Mouse (Mus musculus): ENCODE measurements at regions not wholly inside any gene's neighbourhood (a gene's known extent, or its start where the extent isn't known, plus 50 kb on each side); places are given as distances from the start of the nearest gene placed in this dataset.

- H3K4me3 ChIP-seq = no peak overlapping the region
Measured at GRCm38 (mm10) chr3:148112204-148112603, 878.2 kb downstream of the Adgrl2 start.

GRCm38 (mm10) chr3:148107031-148107430 is 883.3 kb downstream of the Adgrl2 start:
- Histone ChIP-seq H3K9me3 (peaks cover 6% of the 10 kb centered on the region; the same call in 1 of the 2 replicates), H3K27ac (no peak overlapping the region), H3K4me1 (no peaks in the 10 kb centered on the region), H3K4me3 (no peak overlapping the region), H3K4me2 (no peak overlapping the region), H3K9ac (no peak overlapping the region), H3K27me3 (no peaks in the 10 kb centered on the region), H3K36me3 (no peaks in the 10 kb centered on the region)
- WGBS = 28% methylated on average over 1 of the region's 1 CpGs
- ATAC-seq (ENCODE audit: insufficient number of reproducible peaks, insufficient read depth, low FRiP score, low TSS enrichment, low read depth) = no peak

More at GRCm38 (mm10) chr3:148112204-148112603, 878.2 kb downstream of the Adgrl2 start:
- Histone ChIP-seq H3K27ac (no peak overlapping the region), H3K27me3 (no peaks in the 10 kb centered on the region), H3K4me2 (no peak overlapping the region), H3K9ac (no peak overlapping the region), H3K36me3 (no peaks in the 10 kb centered on the region), H3K9me3 (peaks cover 10% of the 10 kb centered on the region), H3K4me1 (no peaks in the 10 kb centered on the region)
- no peak for ATAC-seq (ENCODE audit: insufficient number of reproducible peaks, insufficient read depth, low FRiP score, low TSS enrichment, low read depth)
- WGBS = 88% methylated on average over 3 of the region's 3 CpGs

GRCm38 (mm10) chr3:148093930-148094329 is 896.4 kb downstream of the Adgrl2 start:
- 80% methylated on average over 4 of the region's 4 CpGs for WGBS
- Histone ChIP-seq H3K27ac (no peak overlapping the region), H3K9me3 (no peaks in the 10 kb centered on the region), H3K27me3 (no peaks in the 10 kb centered on the region), H3K4me2 (no peak overlapping the region), H3K36me3 (no peaks in the 10 kb centered on the region), H3K4me1 (no peaks in the 10 kb centered on the region), H3K4me3 (no peak overlapping the region), H3K9ac (no peak overlapping the region)
- ATAC-seq (ENCODE audit: insufficient number of reproducible peaks, insufficient read depth, low FRiP score, low TSS enrichment, low read depth) = no peak

GRCm38 (mm10) chr3:148075841-148076240 is 914.5 kb downstream of the Adgrl2 start:
- Histone ChIP-seq H3K9me3 (no peaks in the 10 kb centered on the region), H3K9ac (no peak overlapping the region), H3K36me3 (no peaks in the 10 kb centered on the region), H3K4me3 (no peak overlapping the region), H3K4me2 (no peak overlapping the region), H3K4me1 (no peaks in the 10 kb centered on the region), H3K27me3 (no peaks in the 10 kb centered on the region), H3K27ac (no peak overlapping the region)
- ATAC-seq (ENCODE audit: insufficient number of reproducible peaks, insufficient read depth, low FRiP score, low TSS enrichment, low read depth) = no peak
- 30% methylated on average over 2 of the region's 2 CpGs for WGBS

- 43% methylated on average over 6 of the region's 6 CpGs for WGBS
- H3K4me3 ChIP-seq = no peak overlapping the region
- no peaks in the 10 kb centered on the region for H3K4me1 ChIP-seq
- no peak overlapping the region for H3K27ac ChIP-seq
- no peak for ATAC-seq (ENCODE audit: insufficient number of reproducible peaks, insufficient read depth, low FRiP score, low TSS enrichment, low read depth)
- no peak overlapping the region for H3K9ac ChIP-seq
- no peaks in the 10 kb centered on the region for H3K27me3 ChIP-seq
- H3K36me3 ChIP-seq = no peaks in the 10 kb centered on the region
- no peak overlapping the region for H3K4me2 ChIP-seq
- no peaks in the 10 kb centered on the region for H3K9me3 ChIP-seq
Measured at GRCm38 (mm10) chr3:148066701-148067100, 923.7 kb downstream of the Adgrl2 start.

- no peaks in the 10 kb centered on the region for H3K9me3 ChIP-seq
- H3K4me2 ChIP-seq = no peak overlapping the region
- H3K27ac ChIP-seq = no peak overlapping the region
- H3K36me3 ChIP-seq = no peaks in the 10 kb centered on the region
- WGBS = 57% methylated on average over 4 of the region's 4 CpGs
- no peak for ATAC-seq (ENCODE audit: insufficient number of reproducible peaks, insufficient read depth, low FRiP score, low TSS enrichment, low read depth)
- no peaks in the 10 kb centered on the region for H3K27me3 ChIP-seq
- H3K4me1 ChIP-seq = no peaks in the 10 kb centered on the region
- H3K4me3 ChIP-seq = no peak overlapping the region
- H3K9ac ChIP-seq = no peak overlapping the region
Measured at GRCm38 (mm10) chr3:148056074-148056473, 934.3 kb downstream of the Adgrl2 start.

- 55% methylated on average over 5 of the region's 5 CpGs for WGBS
- Histone ChIP-seq H3K27ac (no peak overlapping the region), H3K4me1 (no peaks in the 10 kb centered on the region), H3K4me3 (no peak overlapping the region), H3K27me3 (no peaks in the 10 kb centered on the region), H3K36me3 (no peaks in the 10 kb centered on the region), H3K9me3 (no peaks in the 10 kb centered on the region), H3K9ac (no peak overlapping the region), H3K4me2 (no peak overlapping the region)
- ATAC-seq (ENCODE audit: insufficient number of reproducible peaks, insufficient read depth, low FRiP score, low TSS enrichment, low read depth) = no peak
Measured at GRCm38 (mm10) chr3:148052516-148052915, 937.8 kb downstream of the Adgrl2 start.

GRCm38 (mm10) chr3:148048247-148048646 is 942.1 kb downstream of the Adgrl2 start:
- 80% methylated on average over 2 of the region's 2 CpGs for WGBS
- H3K36me3 ChIP-seq = no peaks in the 10 kb centered on the region
- no peaks in the 10 kb centered on the region for H3K27me3 ChIP-seq
- no peak overlapping the region for H3K9ac ChIP-seq
- no peak overlapping the region for H3K27ac ChIP-seq
- H3K4me1 ChIP-seq = no peaks in the 10 kb centered on the region
- ATAC-seq (ENCODE audit: insufficient number of reproducible peaks, insufficient read depth, low FRiP score, low TSS enrichment, low read depth) = no peak
- H3K9me3 ChIP-seq = no peaks in the 10 kb centered on the region
- H3K4me2 ChIP-seq = no peak overlapping the region
- H3K4me3 ChIP-seq = no peak overlapping the region

- Histone ChIP-seq H3K4me2 (no peak overlapping the region), H3K4me3 (no peak overlapping the region), H3K9me3 (no peaks in the 10 kb centered on the region), H3K27me3 (no peaks in the 10 kb centered on the region), H3K4me1 (no peaks in the 10 kb centered on the region), H3K27ac (no peak overlapping the region), H3K9ac (no peak overlapping the region), H3K36me3 (no peaks in the 10 kb centered on the region)
- no peak for ATAC-seq (ENCODE audit: insufficient number of reproducible peaks, insufficient read depth, low FRiP score, low TSS enrichment, low read depth)
- WGBS = 69% methylated on average over 6 of the region's 6 CpGs
Measured at GRCm38 (mm10) chr3:148032532-148032931, 957.8 kb downstream of the Adgrl2 start.

- WGBS = 37% methylated on average over 5 of the region's 5 CpGs
- H3K4me2 ChIP-seq = no peak overlapping the region
Measured at GRCm38 (mm10) chr3:148005831-148006230, 984.5 kb downstream of the Adgrl2 start.

GRCm38 (mm10) chr3:148004006-148004405 is 986.3 kb downstream of the Adgrl2 start:
- no peaks in the 10 kb centered on the region for H3K36me3 ChIP-seq
- no peak overlapping the region for H3K4me3 ChIP-seq
- no peak for ATAC-seq (ENCODE audit: insufficient number of reproducible peaks, insufficient read depth, low FRiP score, low TSS enrichment, low read depth)
- H3K9me3 ChIP-seq = no peaks in the 10 kb centered on the region
- no peak overlapping the region for H3K4me2 ChIP-seq
- WGBS = 54% methylated on average over 3 of the region's 3 CpGs
- H3K27ac ChIP-seq = no peak overlapping the region
- H3K27me3 ChIP-seq = no peaks in the 10 kb centered on the region
- 0 out of 2 replicates have a peak, but pooled peaks cover 10% of the 10 kb centered on the region for H3K4me1 ChIP-seq
- H3K9ac ChIP-seq = no peak overlapping the region

More at GRCm38 (mm10) chr3:148005831-148006230, 984.5 kb downstream of the Adgrl2 start:
- no peak overlapping the region for H3K4me3 ChIP-seq
- no peak for ATAC-seq (ENCODE audit: insufficient number of reproducible peaks, insufficient read depth, low FRiP score, low TSS enrichment, low read depth)
- no peak overlapping the region for H3K9ac ChIP-seq
- no peaks in the 10 kb centered on the region for H3K9me3 ChIP-seq
- H3K27me3 ChIP-seq = no peaks in the 10 kb centered on the region
- no peaks in the 10 kb centered on the region for H3K36me3 ChIP-seq
- H3K4me1 ChIP-seq = 0 out of 2 replicates have a peak, but pooled peaks cover 10% of the 10 kb centered on the region
- no peak overlapping the region for H3K27ac ChIP-seq

- no peak overlapping the region for H3K9ac ChIP-seq
- H3K4me1 ChIP-seq = no peaks in the 10 kb centered on the region
- H3K27me3 ChIP-seq = no peaks in the 10 kb centered on the region
- H3K36me3 ChIP-seq = no peaks in the 10 kb centered on the region
- H3K9me3 ChIP-seq = no peaks in the 10 kb centered on the region
- ATAC-seq (ENCODE audit: insufficient number of reproducible peaks, insufficient read depth, low FRiP score, low TSS enrichment, low read depth) = no peak
- no peak overlapping the region for H3K4me3 ChIP-seq
- no peak overlapping the region for H3K4me2 ChIP-seq
- H3K27ac ChIP-seq = no peak overlapping the region
- WGBS = 63% methylated on average over 15 of the region's 15 CpGs
Measured at GRCm38 (mm10) chr3:147999330-147999953, 990.9 kb downstream of the Adgrl2 start.
